Mouse (Mus musculus): ENCODE measurements around the gene Camsap1. TPM values are rescaled to one million over a fixed set of nuclear protein-coding genes. Genes with fewer than 3 reads are reported as not detected.

The Camsap1 gene
- polyA plus RNA-seq, 1 experiment: 63.0 TPM

DNA sequence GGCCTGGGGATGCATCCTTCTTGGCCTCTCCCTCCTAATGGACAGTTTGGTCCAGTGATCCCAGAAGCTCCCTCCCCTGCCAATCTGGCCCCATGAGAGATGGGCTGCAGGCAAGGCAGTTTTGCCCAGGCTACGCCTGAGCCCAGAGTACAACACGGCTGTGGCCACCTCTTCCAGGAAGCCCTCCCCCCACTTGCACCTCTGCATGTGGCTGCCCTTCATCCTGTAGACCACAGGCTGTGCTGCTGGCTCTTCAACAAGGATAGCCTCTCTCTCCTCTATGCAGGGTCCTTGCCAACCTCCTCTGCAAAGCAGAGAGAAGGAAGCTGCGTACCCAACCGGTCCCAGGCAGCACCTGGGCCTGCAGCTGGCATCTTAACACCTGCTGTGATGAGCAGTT, 104.0 kb downstream of the Camsap1 start:
- H3K27me3 ChIP-seq (ENCODE audit: control insufficient read depth, insufficient read depth, low read length, poor library complexity, severe bottlenecking): no peaks in the 10 kb centered on the region; the same call in 1 of the 2 replicates
- no peak overlapping the region for H3K9ac ChIP-seq (ENCODE audit: low read depth, poor library complexity, severe bottlenecking)
- H3K9me3 ChIP-seq (replicated peaks; ENCODE audit: control insufficient read depth, insufficient read depth, low read length, poor library complexity, severe bottlenecking): no peaks in the 10 kb centered on the region
- H3K4me3 ChIP-seq (ENCODE audit: low read depth, low read length): no peak overlapping the region
- no peaks in the 10 kb centered on the region for H3K4me1 ChIP-seq (ENCODE audit: control insufficient read depth, insufficient read depth, low read length)
- H3K36me3 ChIP-seq (ENCODE audit: control insufficient read depth, insufficient read depth, low read length, poor library complexity, severe bottlenecking): no peaks in the 10 kb centered on the region
- no peak overlapping the region for H3K27ac ChIP-seq (ENCODE audit: insufficient read depth, low read length)
- TF ChIP-seq CTCF (IDR thresholded peaks at IDR 0.05; ENCODE audit: low read depth, low read length): no peak
- TF ChIP-seq POLR2A (IDR thresholded peaks at IDR 0.05; ENCODE audit: insufficient read depth, low read length): no peak
- TF ChIP-seq EP300 (IDR thresholded peaks at IDR 0.05; ENCODE audit: insufficient read depth, low read depth, low read length): no peak

GRCm38 (mm10) chr2:25878516-25878915, 104.6 kb downstream of the Camsap1 start:
- H3K27me3 ChIP-seq (ENCODE audit: control insufficient read depth, insufficient read depth, low read length, poor library complexity, severe bottlenecking): no peaks in the 10 kb centered on the region; the same call in 1 of the 2 replicates
- no peak overlapping the region for H3K4me3 ChIP-seq (ENCODE audit: low read depth, low read length)

GRCm38 (mm10) chr2:25877736-25878268, 105.3 kb downstream of the Camsap1 start:
- H3K27ac ChIP-seq (ENCODE audit: insufficient read depth, low read length): no peak overlapping the region
- H3K9me3 ChIP-seq (replicated peaks; ENCODE audit: control insufficient read depth, insufficient read depth, low read length, poor library complexity, severe bottlenecking): no peaks in the 10 kb centered on the region
- H3K4me1 ChIP-seq (ENCODE audit: control insufficient read depth, insufficient read depth, low read length): no peaks in the 10 kb centered on the region
- H3K36me3 ChIP-seq (ENCODE audit: control insufficient read depth, insufficient read depth, low read length, poor library complexity, severe bottlenecking): no peaks in the 10 kb centered on the region
- H3K4me3 ChIP-seq (ENCODE audit: low read depth, low read length): peak overlapping the region; percentile 52
- H3K27me3 ChIP-seq (ENCODE audit: control insufficient read depth, insufficient read depth, low read length, poor library complexity, severe bottlenecking): no peaks in the 10 kb centered on the region; the same call in 1 of the 2 replicates
- no peak for TF ChIP-seq POLR2A (IDR thresholded peaks at IDR 0.05; ENCODE audit: insufficient read depth, low read length)
- no peak for TF ChIP-seq EP300 (IDR thresholded peaks at IDR 0.05; ENCODE audit: insufficient read depth, low read depth, low read length)
- TF ChIP-seq CTCF (IDR thresholded peaks at IDR 0.05; ENCODE audit: low read depth, low read length): no peak
- peak overlapping the region; percentile 61 for H3K9ac ChIP-seq (ENCODE audit: low read depth, poor library complexity, severe bottlenecking)

More at GRCm38 (mm10) chr2:25878516-25878915, 104.6 kb downstream of the Camsap1 start:
- Histone ChIP-seq H3K27ac (ENCODE audit: insufficient read depth, low read length) (no peak overlapping the region), H3K9me3 (replicated peaks; ENCODE audit: control insufficient read depth, insufficient read depth, low read length, poor library complexity, severe bottlenecking) (no peaks in the 10 kb centered on the region), H3K4me1 (ENCODE audit: control insufficient read depth, insufficient read depth, low read length) (no peaks in the 10 kb centered on the region), H3K36me3 (ENCODE audit: control insufficient read depth, insufficient read depth, low read length, poor library complexity, severe bottlenecking) (no peaks in the 10 kb centered on the region), H3K9ac (ENCODE audit: low read depth, poor library complexity, severe bottlenecking) (no peak overlapping the region)
- TF ChIP-seq CTCF (IDR thresholded peaks at IDR 0.05; ENCODE audit: low read depth, low read length) (no peak), POLR2A (IDR thresholded peaks at IDR 0.05; ENCODE audit: insufficient read depth, low read length) (no peak), EP300 (IDR thresholded peaks at IDR 0.05; ENCODE audit: insufficient read depth, low read depth, low read length) (no peak)

DNA sequence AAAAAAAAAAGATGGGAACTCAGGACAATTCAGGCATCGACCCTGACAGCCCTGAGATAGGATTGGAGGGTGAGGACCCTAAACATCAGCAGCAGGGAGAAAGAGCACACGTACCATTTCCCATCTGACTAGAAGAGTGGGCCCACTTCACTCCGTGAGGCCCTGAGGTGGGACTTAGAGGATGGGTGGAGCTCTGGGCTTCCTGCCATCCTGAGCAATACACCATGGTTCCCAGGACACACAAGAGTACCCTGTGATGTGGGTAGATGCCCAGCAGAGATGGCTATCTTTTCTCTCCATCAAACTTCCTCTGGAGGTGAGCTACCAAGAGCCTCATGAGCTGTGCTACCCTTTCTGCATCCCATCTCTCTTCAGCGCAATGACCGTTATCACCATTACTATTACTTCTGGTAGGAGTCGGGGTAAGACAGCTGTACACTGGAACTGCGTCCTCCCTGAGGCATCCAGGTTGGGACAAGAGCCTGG, 105.8 kb downstream of the Camsap1 start:
- no peaks in the 10 kb centered on the region for H3K36me3 ChIP-seq (ENCODE audit: control insufficient read depth, insufficient read depth, low read length, poor library complexity, severe bottlenecking)
- no peak overlapping the region for H3K27ac ChIP-seq (ENCODE audit: insufficient read depth, low read length)
- no peak for TF ChIP-seq POLR2A (IDR thresholded peaks at IDR 0.05; ENCODE audit: insufficient read depth, low read length)
- TF ChIP-seq CTCF (IDR thresholded peaks at IDR 0.05; ENCODE audit: low read depth, low read length): no peak
- no peak for TF ChIP-seq EP300 (IDR thresholded peaks at IDR 0.05; ENCODE audit: insufficient read depth, low read depth, low read length)
- H3K9me3 ChIP-seq (replicated peaks; ENCODE audit: control insufficient read depth, insufficient read depth, low read length, poor library complexity, severe bottlenecking): no peaks in the 10 kb centered on the region
- 0 out of 2 replicates have a peak overlapping the region, but pooled peaks have one; percentile 61 for H3K9ac ChIP-seq (ENCODE audit: low read depth, poor library complexity, severe bottlenecking)
- H3K4me3 ChIP-seq (ENCODE audit: low read depth, low read length): peak overlapping the region; percentile 52
- H3K4me1 ChIP-seq (ENCODE audit: control insufficient read depth, insufficient read depth, low read length): no peaks in the 10 kb centered on the region
- H3K27me3 ChIP-seq (ENCODE audit: control insufficient read depth, insufficient read depth, low read length, poor library complexity, severe bottlenecking): no peaks in the 10 kb centered on the region; the same call in 1 of the 2 replicates

Other genes with a start within 250 kb of the Camsap1 start
- gene Obp2b, start 246.3 kb downstream of the Camsap1 start, polyA plus RNA-seq (2011; ENCODE audit: insufficient read depth, insufficient read length, low read depth, missing spikeins): not detected in 2 replicates
- gene Lcn3, start 217.7 kb downstream of the Camsap1 start, polyA plus RNA-seq (2011; ENCODE audit: insufficient read depth, insufficient read length, low read depth, missing spikeins): not detected in 2 replicates
- not detected in 2 replicates for gene Lcn11, start 206.3 kb downstream of the Camsap1 start, polyA plus RNA-seq (2011; ENCODE audit: insufficient read depth, insufficient read length, low read depth, missing spikeins)
- gene Gm13539, start 201.0 kb downstream of the Camsap1 start, polyA plus RNA-seq (2011; ENCODE audit: insufficient read depth, insufficient read length, low read depth, missing spikeins): not detected in 2 replicates
- not detected in 2 replicates for gene Glt6d1, start 167.4 kb downstream of the Camsap1 start, polyA plus RNA-seq (2011; ENCODE audit: insufficient read depth, insufficient read length, low read depth, missing spikeins)
- not detected in 2 replicates for gene Lcn9, start 160.1 kb downstream of the Camsap1 start, polyA plus RNA-seq (2011; ENCODE audit: insufficient read depth, insufficient read length, low read depth, missing spikeins)
- not detected in 2 replicates for gene Sohlh1, start 136.0 kb downstream of the Camsap1 start, polyA plus RNA-seq (2011; ENCODE audit: insufficient read depth, insufficient read length, low read depth, missing spikeins)
- 0.54 and 1.0 TPM in 2 replicates for gene Kcnt1, start 119.5 kb downstream of the Camsap1 start, polyA plus RNA-seq (2011; ENCODE audit: insufficient read depth, insufficient read length, low read depth, missing spikeins)
- gene Ubac1, start 38.5 kb upstream of the Camsap1 start, polyA plus RNA-seq (2011; ENCODE audit: insufficient read depth, insufficient read length, low read depth, missing spikeins): 87.0 and 95.0 TPM in 2 replicates
- gene Nacc2, start 139.9 kb upstream of the Camsap1 start, polyA plus RNA-seq (2011; ENCODE audit: insufficient read depth, insufficient read length, low read depth, missing spikeins): 4.0 and 5.9 TPM in 2 replicates
- not detected in 2 replicates for gene Lhx3, start 225.0 kb upstream of the Camsap1 start, polyA plus RNA-seq (2011; ENCODE audit: insufficient read depth, insufficient read length, low read depth, missing spikeins)

All from ES-Bruce4 (cell line).